Mouse (Mus musculus) effector memory CD4-positive, alpha-beta T cell, adult 7 months (primary cell): ENCODE results near the gene Snx14. TPM values are rescaled to one million over a fixed set of nuclear protein-coding genes. Genes with fewer than 3 reads are reported as not detected.

ENCODE experiments used
- polyA plus RNA-seq: library from polyadenylated mRNA; unstranded; fragments of 100-300 nt; shearing (Covaris generic); gene quantifications from one replicate; pipeline ENCODE4 v1.2.1, GENCODE M21; 2017

Snx14 gene
- 35.2 TPM for polyA plus RNA-seq

GRCm38 (mm10) chr9:88438555-88439237, at the start of gene Snx14:
Gene Snx14, minus strand, starts transcription at chr9:88438958.

GRCm38 (mm10) chr9:88482230-88482828, 43.6 kb upstream of the Snx14 start, which contains the start of gene Syncrip:
Gene Syncrip, minus strand, starts transcription at chr9:88482574.

GRCm38 (mm10) chr9:88326930-88327901, 111.5 kb downstream of the Snx14 start, which contains the start of gene Nt5e:
Gene Nt5e, plus strand, starts transcription at chr9:88327197.

Other genes with a start within 250 kb of the Snx14 start
- gene Nt5e, start 111.8 kb downstream of the Snx14 start, polyA plus RNA-seq = 90.1 TPM
- not detected for gene Gm20537, start 17.7 kb upstream of the Snx14 start, polyA plus RNA-seq
- gene Syncrip, start 43.6 kb upstream of the Snx14 start, polyA plus RNA-seq = 94.7 TPM
- gene Zfp949, start 109.1 kb upstream of the Snx14 start, polyA plus RNA-seq = 23.2 TPM
- not detected for gene Trim43a, start 141.9 kb upstream of the Snx14 start, polyA plus RNA-seq